ENCODE assay signal across 8 mouse cellular contexts in genomic region chr10:41302689-41303431, GRCm38 (mm10). TPM values are rescaled to one million over a fixed set of nuclear protein-coding genes. Genes with fewer than 3 reads are reported as not detected.
DNase-seq lines count a peak whose midpoint lies in the region; ATAC-seq and TF ChIP-seq lines count a peak whose summit lies in the region.

Gene Fig4, minus strand, starts transcription at chr10:41303260.

- no peaks in the 10 kb centered on the region for H3K36me3 ChIP-seq in embryonic facial prominence, embryonic 15.5 days
- no peaks in the 10 kb centered on the region for H3K36me3 ChIP-seq in kidney, embryonic 14.5 days (ENCODE audit: control insufficient read depth, insufficient read depth, low read length)

- H3K9ac ChIP-seq in embryonic facial prominence, embryonic 15.5 days, result peak within 1 kb of the TSS; percentile 64
- H3K9ac ChIP-seq in kidney, embryonic 14.5 days (ENCODE audit: low read depth, low read length), result peak within 1 kb of the TSS; percentile 71

- 1% methylated on average over 38 of the region's 38 CpGs for WGBS in bone marrow, adult 2 months
- WGBS in embryonic facial prominence, embryonic 15.5 days, result under 1% methylated on average over 38 of the region's 38 CpGs
- WGBS in kidney, embryonic 14.5 days, result under 1% methylated on average over 36 of the region's 38 CpGs

- peak; percentile 91 for ATAC-seq in embryonic facial prominence, embryonic 15.5 days (ENCODE audit: insufficient number of reproducible peaks, low FRiP score, low TSS enrichment, low read depth)
- peak; percentile 91 for ATAC-seq in kidney, embryonic 14.5 days (ENCODE audit: low FRiP score, low TSS enrichment)
- ATAC-seq in monocyte, adult 5-6 weeks (replicated peaks; ENCODE audit: insufficient number of reproducible peaks, low FRiP score, low TSS enrichment, poor library complexity, severe bottlenecking), result peak; percentile 90

- DNase-seq in 416B (ENCODE audit: low read depth) (peak; percentile 89), liver (peak; percentile 94)
- peak; percentile 72 to 84 for DNase-seq in heart, adult 9 months (ENCODE audit: low spot score in 2 of 2)
- DNase-seq in spleen, postnatal 4 days (ENCODE audit: low spot score in 2 of 2), result peak; percentile 92 to 96

- peak; percentile 48; the same call in 1 of the 2 replicates for TF ChIP-seq POLR2A in bone marrow, adult 2 months (IDR thresholded peaks at IDR 0.05; ENCODE audit: borderline replicate concordance, control insufficient read depth, low read depth, low read length)

- H3K4me2 ChIP-seq in embryonic facial prominence, embryonic 15.5 days (replicated peaks), result peak within 1 kb of the TSS; percentile 96
- peak within 1 kb of the TSS; percentile 59 for H3K4me2 ChIP-seq in kidney, embryonic 14.5 days (replicated peaks; ENCODE audit: low read depth, low read length)

- TF ChIP-seq CTCF in bone marrow, adult 2 months (IDR thresholded peaks at IDR 0.05; ENCODE audit: control insufficient read depth, insufficient read depth, low read length), result no peak

- H3K27ac ChIP-seq in bone marrow, adult 2 months (ENCODE audit: control insufficient read depth, insufficient read depth, low read depth, low read length, poor library complexity), result peak within 1 kb of the TSS; percentile 93
- H3K27ac ChIP-seq in embryonic facial prominence, embryonic 15.5 days (replicated peaks), result peak within 1 kb of the TSS; percentile 60
- 0 out of 2 replicates have a peak within 1 kb of the TSS, but pooled peaks have one; percentile 39 for H3K27ac ChIP-seq in kidney, embryonic 14.5 days (ENCODE audit: low read depth, low read length)

- peak within 1 kb of the TSS; percentile 97 for H3K4me3 ChIP-seq in bone marrow, adult 2 months (replicated peaks; ENCODE audit: control insufficient read depth, low read depth, low read length)
- H3K4me3 ChIP-seq in embryonic facial prominence, embryonic 15.5 days (replicated peaks), result peak within 1 kb of the TSS; percentile 96
- H3K4me3 ChIP-seq in kidney, embryonic 14.5 days (ENCODE audit: low read length), result peak within 1 kb of the TSS; percentile 88

- H3K27me3 ChIP-seq in embryonic facial prominence, embryonic 15.5 days, result no peaks in the 10 kb centered on the region
- H3K27me3 ChIP-seq in kidney, embryonic 14.5 days (ENCODE audit: control insufficient read depth, insufficient read depth, low read length), result no peaks in the 10 kb centered on the region

- no peaks in the 10 kb centered on the region; the same call in 1 of the 2 replicates for H3K4me1 ChIP-seq in bone marrow, adult 2 months (ENCODE audit: control insufficient read depth, insufficient read depth, low read length)
- H3K4me1 ChIP-seq in embryonic facial prominence, embryonic 15.5 days, result peaks cover 9% of the 10 kb centered on the region
- 0 out of 2 replicates have a peak, but pooled peaks cover 3% of the 10 kb centered on the region for H3K4me1 ChIP-seq in kidney, embryonic 14.5 days (ENCODE audit: control insufficient read depth, insufficient read depth, low read length)

- no peaks in the 10 kb centered on the region for H3K9me3 ChIP-seq in embryonic facial prominence, embryonic 15.5 days (replicated peaks)
- H3K9me3 ChIP-seq in kidney, embryonic 14.5 days (ENCODE audit: control insufficient read depth, low read length), result no peaks in the 10 kb centered on the region

RNA-seq across cellular contexts. Expression of gene Fig4, which starts in this region (rescaled TPM):
- 3.0 and 6.4 TPM in 2 replicates for polyA plus RNA-seq in bone marrow, adult 2 months (2011; ENCODE audit: insufficient read depth, insufficient read length, low replicate concordance, missing spikeins)
- polyA plus RNA-seq in embryonic facial prominence, embryonic 15.5 days (2015; fragmentation: Nextera tagmentation; extraction: Ambion mirVana), result 14.4 and 15.5 TPM in 2 replicates
- 10.1 and 15.3 TPM in 2 replicates for polyA plus RNA-seq in kidney, embryonic 14.5 days (2014; fragmentation: Nextera tagmentation; extraction: Ambion mirVana)
- 27.8 to 32.2 TPM (median 32.2 TPM) in 3 replicates for total RNA-seq in monocyte, adult 5-6 weeks (2017)

Comparison
In these comparisons a context has a peak if more than half of its experiments do, and no peak if none do; other contexts are left out.
1. Peak in every context shown above with its lines: DNase-seq, ATAC-seq, H3K4me3 ChIP-seq and H3K27ac ChIP-seq.
2. H3K27ac ChIP-seq: peak in every context shown above with its lines; median percentile 93 in bone marrow, adult 2 months; 60 in embryonic facial prominence, embryonic 15.5 days; 39 in kidney, embryonic 14.5 days.